Mouse (Mus musculus) erythroid progenitor cell, adult 5-6 weeks (primary cell): ENCODE measurements at regions not wholly inside any gene's neighbourhood (a gene's known extent, or its start where the extent isn't known, plus 50 kb on each side); places are given as distances from the start of the nearest gene placed in this dataset.
A peak's percentile ranks its signal among the peaks of the same experiment; 100 is the strongest.

Source experiments
- ATAC-seq: replicated peaks from 2 replicates; pipeline ENCODE4 v1.8.0; 2016; ENCODE audit warnings: moderate number of reproducible peaks, mild to moderate bottlenecking, moderate TSS enrichment, inconsistent platforms; ENCODE audit not compliant: poor library complexity, low FRiP score, severe bottlenecking

DNA sequence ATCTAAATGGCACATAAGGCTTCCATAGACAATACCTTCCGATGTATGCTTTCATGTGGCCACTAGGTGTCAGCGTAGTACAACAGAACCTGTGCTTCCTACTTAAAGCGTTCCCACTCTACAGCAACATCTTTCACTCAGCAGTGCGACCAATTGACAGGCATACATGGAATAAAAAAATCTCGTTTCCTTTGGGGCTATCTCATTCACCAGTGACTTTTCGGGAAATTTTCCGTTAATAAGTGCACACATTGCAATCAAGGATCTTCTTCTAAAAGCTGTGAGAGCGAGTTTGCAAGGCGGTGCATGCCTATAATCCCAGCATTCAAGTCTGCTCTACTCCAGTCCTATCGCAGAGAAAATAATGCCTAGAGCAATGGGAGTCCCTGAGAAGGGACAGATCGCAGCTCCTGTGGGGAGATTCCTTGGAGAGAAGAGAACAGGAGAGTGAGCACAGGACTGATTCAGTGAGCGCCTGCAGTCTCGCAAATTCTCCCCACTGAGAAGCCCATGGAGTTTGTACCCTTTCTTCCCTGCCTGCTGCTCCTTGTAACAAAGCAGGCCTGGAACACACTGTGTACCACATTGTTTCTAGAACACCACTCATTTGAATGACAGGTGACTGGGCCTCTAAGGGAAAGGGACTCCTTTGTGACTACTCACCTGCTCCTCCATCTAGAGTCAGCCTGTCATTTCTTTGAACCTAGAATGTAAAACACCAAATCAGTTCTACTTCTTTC is 527.6 kb downstream of the Arl4a start:
- 0 out of 2 replicates have a peak, but pooled peaks have one; percentile 39 for ATAC-seq

DNA sequence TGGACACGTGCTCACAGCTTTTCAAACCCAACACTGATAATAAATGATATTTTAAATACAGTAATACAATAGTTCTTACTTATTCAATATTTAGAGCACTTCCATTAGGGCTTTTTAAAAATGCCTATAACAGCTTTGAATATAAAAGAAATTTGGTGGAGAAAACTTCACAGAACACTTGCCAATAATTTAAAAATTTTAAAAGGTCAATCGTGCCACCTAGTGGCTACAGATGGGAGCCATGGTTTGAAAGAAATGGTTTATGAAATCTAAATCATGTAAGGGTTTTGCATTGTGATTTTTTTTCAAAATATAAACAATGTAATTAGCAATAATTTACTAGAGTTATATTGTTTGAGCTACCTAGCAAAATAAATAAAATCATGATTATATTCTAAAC is 541.6 kb downstream of the Arl4a start:
- ATAC-seq, result no peak

DNA sequence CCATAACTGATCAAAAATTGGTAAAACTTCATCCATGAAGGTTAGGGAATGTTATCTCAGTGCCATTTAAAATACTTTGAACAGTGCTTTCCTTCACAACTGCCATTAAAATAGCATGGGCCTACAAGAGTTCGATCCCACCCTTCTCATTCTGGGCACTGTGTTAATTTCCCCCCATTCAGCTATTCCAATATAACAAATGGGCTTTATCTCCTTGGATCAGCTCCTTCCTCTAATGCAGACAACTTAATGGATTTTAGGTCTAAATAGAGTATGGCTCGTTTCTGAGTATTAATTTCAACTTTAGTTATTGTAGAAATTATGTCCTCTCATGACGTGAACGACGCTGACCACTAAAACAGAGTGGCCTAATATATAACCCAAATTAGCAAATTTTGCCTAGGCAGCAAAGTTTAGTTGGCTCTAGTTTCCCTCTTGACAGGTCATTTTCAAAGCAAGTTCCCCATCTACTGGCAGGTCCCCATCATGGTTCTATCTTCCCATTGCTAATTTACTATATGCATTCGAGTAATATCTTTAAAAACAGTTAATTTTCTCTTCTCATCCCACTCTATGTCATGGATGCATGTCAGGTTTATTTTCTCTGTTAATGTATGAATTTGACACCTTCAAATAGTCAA is 544.1 kb downstream of the Arl4a start:
- no peak for ATAC-seq

- no peak for ATAC-seq
Measured at GRCm38 (mm10) chr12:39493114-39493513, 544.7 kb downstream of the Arl4a start.

DNA sequence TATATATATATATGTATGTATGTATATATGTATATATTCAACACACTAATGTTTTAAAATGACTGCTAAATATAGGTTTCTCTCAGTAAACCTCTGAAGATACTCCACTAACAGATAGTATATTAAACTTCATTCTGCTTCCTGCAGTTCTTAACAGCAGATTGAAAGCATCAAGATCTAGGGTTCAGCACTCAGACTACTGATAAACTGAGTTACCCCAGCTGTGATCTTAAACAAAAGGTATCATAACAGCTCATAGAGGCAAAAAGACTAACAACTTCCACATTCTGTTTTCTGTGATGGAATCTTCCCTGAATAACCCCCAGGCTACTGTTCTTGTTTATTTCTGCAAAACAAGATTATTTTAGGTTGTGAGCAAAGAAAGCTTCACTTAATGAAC is 564.8 kb downstream of the Arl4a start:
- ATAC-seq, result no peak
